Mouse (Mus musculus) liver, adult 2 months (tissue): Measurements from ENCODE around the gene Zfp827.

Source experiments
- CTCF ChIP-seq: fragments of 200-500 bp; IDR thresholded peaks from 2 replicates; pipeline ENCODE4 v1.5.1; 2011; ENCODE audit warnings: low read depth, low read length, control low read depth
- POLR2A ChIP-seq: fragments of 200-500 bp; IDR thresholded peaks from 2 replicates; pipeline ENCODE4 v1.6.1; 2011; ENCODE audit warnings: low read length, control low read depth; ENCODE audit not compliant: insufficient read depth; ENCODE audit errors: extremely low read depth

DNA sequence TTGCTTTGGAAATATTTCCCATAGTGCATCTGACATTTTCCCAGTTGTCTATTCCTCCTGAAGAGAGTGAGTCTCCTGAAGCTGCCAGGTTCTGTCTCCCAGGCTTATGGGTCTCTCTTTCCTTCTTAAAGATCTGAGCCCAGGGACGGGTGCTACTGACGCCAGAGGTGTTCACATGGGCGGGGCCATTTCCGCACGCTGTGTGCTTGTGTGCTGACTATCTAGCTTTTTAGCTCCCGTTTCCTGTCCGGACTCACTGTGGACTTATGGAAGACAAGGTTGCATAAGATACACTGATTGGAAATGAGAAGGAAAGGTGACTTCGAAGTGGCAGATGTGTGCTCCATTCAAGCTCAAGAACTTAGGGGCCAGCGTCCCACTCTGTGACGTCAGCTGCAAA is 120.6 kb downstream of the Zfp827 start:
- no peak for TF ChIP-seq CTCF
- no peak for TF ChIP-seq POLR2A
